Mouse (Mus musculus) forebrain, embryonic 13.5 days (tissue): Measurements from ENCODE around the gene Fbn1. TPM values are rescaled to one million over a fixed set of nuclear protein-coding genes. Genes with fewer than 3 reads are reported as not detected.

Source experiments
- ATAC-seq: fragments of 200-750 bp; cut with Nextera tagmentation; 2 replicates; pipeline ENCODE4 v1.8.0; 2017
- H3K27ac ChIP-seq: fragments of 300-500 bp; sonication (generic); 2 replicates; pipeline ENCODE4 v1.5.1; 2015; ENCODE audit warnings: inconsistent platforms, mild to moderate bottlenecking, moderate library complexity
- H3K27me3 ChIP-seq: fragments of 300-500 bp; sonication (generic); 2 replicates; pipeline ENCODE4 v1.6.1; 2015; ENCODE audit warnings: mild to moderate bottlenecking, inconsistent platforms
- H3K36me3 ChIP-seq: fragments of 300-500 bp; sonication (generic); 2 replicates; pipeline ENCODE4 v1.6.1; 2015; ENCODE audit warnings: mild to moderate bottlenecking, inconsistent platforms; ENCODE audit not compliant: poor library complexity, severe bottlenecking
- H3K4me1 ChIP-seq: fragments of 300-500 bp; sonication (generic); 2 replicates; pipeline ENCODE4 v1.6.1; 2015; ENCODE audit warnings: inconsistent platforms
- H3K4me2 ChIP-seq: fragments of 300-500 bp; sonication (generic); 2 replicates; pipeline ENCODE4 v1.6.1; 2015; ENCODE audit warnings: inconsistent platforms, mild to moderate bottlenecking, moderate library complexity
- H3K4me3 ChIP-seq: fragments of 300-500 bp; sonication (generic); 2 replicates; pipeline ENCODE4 v1.5.1; 2015; ENCODE audit warnings: mild to moderate bottlenecking, inconsistent platforms
- H3K9ac ChIP-seq: fragments of 300-500 bp; sonication (generic); 2 replicates; pipeline ENCODE4 v1.6.1; 2015; ENCODE audit warnings: mild to moderate bottlenecking, inconsistent platforms
- H3K9me3 ChIP-seq: fragments of 300-500 bp; sonication (generic); replicated peaks from 2 replicates; pipeline ENCODE4 v1.6.1; 2016; ENCODE audit warnings: inconsistent platforms
- WGBS: fragments of 180-500 bp; shearing (Covaris S2); methylation state at CpG from one replicate; pipeline ENCODE4 v1.1.7; 2015; 5-methylcytosine and 5-hydroxymethylcytosine counted together
- polyA plus RNA-seq: library from polyadenylated mRNA; unstranded; fragments of >200 nt; fragmentation: Nextera tagmentation; extraction: Ambion mirVana; gene quantifications from 2 replicates; pipeline ENCODE4 v1.2.1, GENCODE M21; 2015

The Fbn1 gene
- polyA plus RNA-seq, 1 experiment from 2014 or later: 1.8 TPM

- 93% methylated on average over 8 of the region's 8 CpGs for WGBS
- Histone ChIP-seq H3K4me3 (no peak overlapping the region), H3K4me2 (no peak overlapping the region), H3K27ac (no peak overlapping the region), H3K27me3 (no peaks in the 10 kb centered on the region), H3K4me1 (no peaks in the 10 kb centered on the region), H3K9me3 (no peaks in the 10 kb centered on the region), H3K36me3 (peaks cover 19% of the 10 kb centered on the region), H3K9ac (no peak overlapping the region)
- no peak for ATAC-seq
These were observed 188.1 kb downstream of the Fbn1 start for GRCm38 (mm10) chr2:125319651-125320050.

DNA sequence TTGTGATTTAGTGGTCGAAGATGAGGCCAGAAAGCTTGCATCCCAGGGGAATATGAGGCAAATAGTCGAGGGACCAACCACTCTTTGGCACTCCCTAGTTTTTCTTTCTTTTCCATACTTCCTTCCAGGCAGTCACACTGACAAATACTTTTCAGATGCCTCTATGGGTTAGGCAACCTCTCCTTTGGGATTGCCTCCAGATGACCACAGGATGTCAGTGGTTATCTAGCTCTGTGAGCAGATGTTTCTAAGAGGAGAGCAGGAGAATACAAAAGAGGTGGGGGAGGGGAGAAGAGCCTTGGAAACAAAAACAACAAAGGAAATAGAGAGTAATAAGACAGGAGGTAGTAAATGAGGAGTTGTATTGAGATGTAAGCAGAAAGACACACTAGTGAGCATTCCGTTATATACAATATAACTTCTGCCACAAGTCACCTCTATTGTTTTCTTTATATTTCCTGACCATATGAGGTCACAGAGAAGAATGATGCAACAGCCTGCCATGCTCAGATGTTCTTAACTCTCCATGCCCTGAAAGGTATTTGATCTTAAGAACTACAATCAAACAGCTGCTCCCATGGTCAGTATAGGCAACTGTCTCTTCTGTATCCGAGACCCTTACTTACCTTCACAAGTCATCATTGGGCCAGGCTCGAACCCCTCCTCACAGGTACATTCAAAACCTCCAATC, 189.3 kb downstream of the Fbn1 start:
- Histone ChIP-seq H3K36me3 (peaks cover 23% of the 10 kb centered on the region), H3K4me2 (no peak overlapping the region), H3K4me1 (no peaks in the 10 kb centered on the region), H3K27ac (no peak overlapping the region), H3K4me3 (no peak overlapping the region), H3K9me3 (no peaks in the 10 kb centered on the region), H3K9ac (no peak overlapping the region), H3K27me3 (no peaks in the 10 kb centered on the region)
- 77% methylated on average over 5 of the region's 5 CpGs for WGBS
- ATAC-seq: no peak

- Histone ChIP-seq H3K4me3 (no peak overlapping the region), H3K9me3 (no peaks in the 10 kb centered on the region), H3K9ac (no peak overlapping the region), H3K27ac (no peak overlapping the region), H3K4me1 (no peaks in the 10 kb centered on the region), H3K27me3 (no peaks in the 10 kb centered on the region), H3K4me2 (no peak overlapping the region), H3K36me3 (peaks cover 27% of the 10 kb centered on the region)
- WGBS: 89% methylated on average over 3 of the region's 3 CpGs
- no peak for ATAC-seq
These were observed 192.6 kb downstream of the Fbn1 start for GRCm38 (mm10) chr2:125315203-125315602.

GRCm38 (mm10) chr2:125314169-125314925, 193.4 kb downstream of the Fbn1 start:
- no peaks in the 10 kb centered on the region for H3K27me3 ChIP-seq
- H3K4me3 ChIP-seq: no peak overlapping the region
- no peak overlapping the region for H3K4me2 ChIP-seq
- H3K4me1 ChIP-seq: no peaks in the 10 kb centered on the region
- H3K9ac ChIP-seq: no peak overlapping the region
- H3K27ac ChIP-seq: no peak overlapping the region
- H3K36me3 ChIP-seq: peaks cover 30% of the 10 kb centered on the region
- no peak for ATAC-seq
- WGBS: 90% methylated on average over 16 of the region's 16 CpGs
- H3K9me3 ChIP-seq: no peaks in the 10 kb centered on the region

GRCm38 (mm10) chr2:125309710-125310109, 198.1 kb downstream of the Fbn1 start:
- Histone ChIP-seq H3K4me2 (no peak overlapping the region), H3K9me3 (no peaks in the 10 kb centered on the region), H3K36me3 (peaks cover 45% of the 10 kb centered on the region), H3K4me3 (no peak overlapping the region), H3K4me1 (no peaks in the 10 kb centered on the region), H3K27me3 (no peaks in the 10 kb centered on the region), H3K9ac (no peak overlapping the region), H3K27ac (no peak overlapping the region)
- no peak for ATAC-seq
- 91% methylated on average over 10 of the region's 10 CpGs for WGBS

DNA sequence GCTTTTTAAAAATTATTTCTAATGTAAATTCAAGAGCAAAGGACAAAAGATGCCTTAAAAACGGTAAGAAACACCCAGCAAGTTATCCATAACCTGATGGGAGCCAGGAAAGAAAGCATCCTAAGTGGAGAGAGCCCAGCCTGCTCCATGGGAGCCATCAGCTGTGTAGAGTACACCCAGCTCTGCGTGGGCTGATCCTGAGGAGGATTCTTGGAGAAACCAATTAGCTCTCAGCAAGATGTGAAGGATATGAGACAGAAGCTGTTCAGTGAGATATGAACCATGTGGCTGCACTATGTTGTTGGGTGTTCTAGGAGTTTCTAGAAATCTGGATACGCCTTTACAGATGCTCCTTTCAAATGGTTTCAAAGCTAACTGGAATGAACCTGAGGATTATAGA, 202.1 kb downstream of the Fbn1 start:
- 88% methylated on average over 3 of the region's 3 CpGs for WGBS
- peaks cover 44% of the 10 kb centered on the region for H3K36me3 ChIP-seq
- no peak overlapping the region for H3K4me3 ChIP-seq
- no peak overlapping the region for H3K4me2 ChIP-seq
- no peak overlapping the region for H3K27ac ChIP-seq
- H3K27me3 ChIP-seq: no peaks in the 10 kb centered on the region
- no peaks in the 10 kb centered on the region for H3K9me3 ChIP-seq
- no peak for ATAC-seq
- no peaks in the 10 kb centered on the region for H3K4me1 ChIP-seq
- no peak overlapping the region for H3K9ac ChIP-seq

DNA sequence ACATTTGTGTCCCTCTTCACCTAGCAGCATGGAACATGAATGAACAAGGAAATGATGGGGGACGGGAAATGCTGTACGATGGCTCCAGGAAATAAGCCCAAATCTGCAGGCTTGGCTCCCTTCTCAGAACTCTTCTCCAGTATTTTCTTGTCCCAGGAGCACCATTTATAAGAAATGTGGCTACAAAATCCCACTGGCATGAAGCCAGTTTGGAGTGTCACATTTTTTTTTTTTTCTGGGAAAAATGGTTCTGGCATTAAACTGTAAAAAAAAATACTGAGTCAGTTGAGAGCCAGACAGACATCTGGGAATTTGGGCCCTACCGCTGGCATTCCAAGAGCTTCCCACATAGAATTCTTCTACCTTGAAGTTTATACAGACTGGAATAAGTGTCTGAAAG, 203.0 kb downstream of the Fbn1 start:
- Histone ChIP-seq H3K4me3 (no peak overlapping the region), H3K36me3 (peaks cover 44% of the 10 kb centered on the region), H3K4me2 (no peak overlapping the region), H3K4me1 (no peaks in the 10 kb centered on the region), H3K27ac (no peak overlapping the region), H3K9me3 (no peaks in the 10 kb centered on the region), H3K27me3 (no peaks in the 10 kb centered on the region), H3K9ac (no peak overlapping the region)
- no peak for ATAC-seq
- WGBS: 91% methylated on average over 3 of the region's 3 CpGs

DNA sequence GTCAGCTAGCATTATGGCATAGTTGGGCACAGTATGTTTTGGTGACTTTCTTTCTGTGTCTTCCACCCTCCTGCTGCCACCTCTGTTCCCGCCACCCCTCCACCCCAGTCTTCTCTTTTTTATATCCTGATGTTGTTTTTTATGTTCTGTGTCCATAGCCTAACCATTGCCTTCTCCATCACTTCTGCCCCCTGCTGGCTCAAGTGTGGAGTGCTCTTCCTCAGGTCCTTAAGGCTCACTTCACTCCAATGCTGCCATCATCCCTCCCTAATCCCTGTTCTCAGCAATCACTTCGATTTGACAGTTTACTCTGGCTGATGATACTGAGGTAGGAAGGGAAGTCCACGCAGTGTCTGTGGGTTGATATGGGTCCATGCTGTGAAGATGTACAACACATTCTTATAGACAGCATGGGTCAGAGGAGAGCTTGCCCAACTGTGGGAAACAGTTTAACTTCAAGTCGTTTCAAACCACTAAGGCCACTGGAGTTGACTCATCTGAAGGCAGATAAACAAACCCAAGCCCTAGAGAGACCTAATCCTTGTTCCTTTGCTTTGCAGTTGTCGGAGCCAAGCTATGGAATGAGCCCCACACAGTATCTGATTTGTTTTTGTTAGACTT, 203.9 kb downstream of the Fbn1 start:
- 81% methylated on average over 5 of the region's 5 CpGs for WGBS
- Histone ChIP-seq H3K4me1 (no peaks in the 10 kb centered on the region), H3K36me3 (peaks cover 38% of the 10 kb centered on the region), H3K9ac (no peak overlapping the region), H3K9me3 (no peaks in the 10 kb centered on the region), H3K4me3 (no peak overlapping the region), H3K4me2 (no peak overlapping the region), H3K27ac (no peak overlapping the region), H3K27me3 (no peaks in the 10 kb centered on the region)
- ATAC-seq: no peak

DNA sequence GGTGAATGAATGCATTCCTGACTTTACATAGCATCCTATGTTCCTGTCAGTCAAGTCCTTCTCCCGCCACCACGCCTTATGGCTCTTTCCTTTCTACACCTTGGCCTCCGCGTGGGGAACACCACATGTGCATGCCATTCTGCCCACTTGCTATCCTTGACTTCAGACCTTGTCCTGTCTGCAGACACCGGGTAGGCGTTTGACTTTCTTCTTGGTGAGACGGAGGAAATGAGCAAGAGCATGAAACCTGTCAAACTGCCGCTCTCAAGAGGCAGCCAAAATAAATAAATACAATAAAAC, 205.2 kb downstream of the Fbn1 start:
- Histone ChIP-seq H3K9me3 (no peaks in the 10 kb centered on the region), H3K9ac (no peak overlapping the region), H3K27me3 (no peaks in the 10 kb centered on the region), H3K27ac (no peak overlapping the region), H3K36me3 (peaks cover 28% of the 10 kb centered on the region), H3K4me3 (no peak overlapping the region), H3K4me2 (no peak overlapping the region), H3K4me1 (no peaks in the 10 kb centered on the region)
- ATAC-seq: no peak
- 91% methylated on average over 8 of the region's 8 CpGs for WGBS

- H3K9ac ChIP-seq: no peak overlapping the region
- no peaks in the 10 kb centered on the region for H3K9me3 ChIP-seq
- H3K36me3 ChIP-seq: peaks cover 26% of the 10 kb centered on the region
- H3K27me3 ChIP-seq: no peaks in the 10 kb centered on the region
- 54% methylated on average over 9 of the region's 9 CpGs for WGBS
- no peak for ATAC-seq
- H3K4me3 ChIP-seq: no peak overlapping the region
- H3K4me2 ChIP-seq: no peak overlapping the region
- H3K27ac ChIP-seq: no peak overlapping the region
- no peaks in the 10 kb centered on the region for H3K4me1 ChIP-seq
These were observed 205.7 kb downstream of the Fbn1 start for GRCm38 (mm10) chr2:125301877-125302624.

- WGBS: 93% methylated on average over 1 of the region's 1 CpGs
- no peak overlapping the region for H3K4me3 ChIP-seq
- H3K27ac ChIP-seq: no peak overlapping the region
- peaks cover 11% of the 10 kb centered on the region; the same call in 1 of the 2 replicates for H3K36me3 ChIP-seq
- H3K9ac ChIP-seq: no peak overlapping the region
- no peaks in the 10 kb centered on the region for H3K4me1 ChIP-seq
- no peak for ATAC-seq
- no peaks in the 10 kb centered on the region for H3K27me3 ChIP-seq
- H3K9me3 ChIP-seq: no peaks in the 10 kb centered on the region
- no peak overlapping the region for H3K4me2 ChIP-seq
These were observed 209.0 kb downstream of the Fbn1 start for GRCm38 (mm10) chr2:125298841-125299240.

- 93% methylated on average over 3 of the region's 3 CpGs for whole genome bisulfite sequencing
- Histone ChIP-seq H3K4me2 (no peak overlapping the region), H3K9ac (no peak overlapping the region), H3K27me3 (no peaks in the 10 kb centered on the region), H3K4me3 (no peak overlapping the region), H3K4me1 (no peaks in the 10 kb centered on the region), H3K9me3 (no peaks in the 10 kb centered on the region), H3K36me3 (no peaks in the 10 kb centered on the region), H3K27ac (no peak overlapping the region)
- ATAC-seq: no peak
These were observed 212.3 kb downstream of the Fbn1 start for GRCm38 (mm10) chr2:125295526-125295925.
